Mouse (Mus musculus) retina, postnatal 7 days (tissue): ENCODE results near the gene Disp2.

Experiments
- DNase-seq: peaks from one replicate; pipeline ENCODE4 v3.0.0-alpha.2; 2012; ENCODE audit warnings: low read depth, low spot score

The Disp2 gene

GRCm38 (mm10) chr2:118786525-118786924 is 7.0 kb downstream of the Disp2 start:
- no peak for DNase-seq

- no peak for DNase-seq
These were observed 10.0 kb downstream of the Disp2 start for GRCm38 (mm10) chr2:118789501-118789900.

GRCm38 (mm10) chr2:118790221-118790550 is 10.7 kb downstream of the Disp2 start:
- no peak for DNase-seq

- peak; percentile 44 for DNase-seq
These were observed 11.3 kb downstream of the Disp2 start for GRCm38 (mm10) chr2:118790551-118791525.

- no peak for DNase-seq
These were observed 12.2 kb downstream of the Disp2 start for GRCm38 (mm10) chr2:118791591-118792258.

- no peak for DNase-seq
These were observed 12.7 kb downstream of the Disp2 start for GRCm38 (mm10) chr2:118792259-118792613.

- no peak for DNase-seq
These were observed 14.1 kb downstream of the Disp2 start for GRCm38 (mm10) chr2:118793636-118794035.

- no peak for DNase-seq
These were observed 23.1 kb downstream of the Disp2 start for GRCm38 (mm10) chr2:118802542-118803118.

- no peak for DNase-seq
These were observed 25.0 kb downstream of the Disp2 start for GRCm38 (mm10) chr2:118804474-118804873.

- no peak for DNase-seq
These were observed 25.6 kb downstream of the Disp2 start for GRCm38 (mm10) chr2:118805137-118805536.

- DNase-seq = no peak
These were observed 26.2 kb downstream of the Disp2 start for GRCm38 (mm10) chr2:118805756-118806155.

GRCm38 (mm10) chr2:118806860-118807259 is 27.3 kb downstream of the Disp2 start:
- no peak for DNase-seq

GRCm38 (mm10) chr2:118810861-118811260 is 31.3 kb downstream of the Disp2 start:
- DNase-seq = no peak

GRCm38 (mm10) chr2:118812724-118813123 is 33.2 kb downstream of the Disp2 start:
- DNase-seq = no peak

- DNase-seq = peak; percentile 81
These were observed 34.7 kb downstream of the Disp2 start, which contains the start of gene Knstrn for GRCm38 (mm10) chr2:118813981-118814836. Gene Knstrn, plus strand, starts transcription at chr2:118814003.

- no peak for DNase-seq
These were observed 43.3 kb downstream of the Disp2 start for GRCm38 (mm10) chr2:118822800-118823199.

- no peak for DNase-seq
These were observed 44.9 kb downstream of the Disp2 start for GRCm38 (mm10) chr2:118824396-118824795.

GRCm38 (mm10) chr2:118829096-118829495 is 49.6 kb downstream of the Disp2 start:
- no peak for DNase-seq

- no peak for DNase-seq
These were observed 54.5 kb downstream of the Disp2 start for GRCm38 (mm10) chr2:118834061-118834460.

GRCm38 (mm10) chr2:118835115-118835514 is 55.6 kb downstream of the Disp2 start:
- no peak for DNase-seq

GRCm38 (mm10) chr2:118838330-118838729 is 58.8 kb downstream of the Disp2 start:
- no peak for DNase-seq
